Mouse (Mus musculus) embryonic facial prominence, embryonic 11.5 days (tissue): Measurements from ENCODE around the gene Dnmt3l. TPM values are rescaled to one million over a fixed set of nuclear protein-coding genes. Genes with fewer than 3 reads are reported as not detected.

Source experiments
- ATAC-seq: fragments of 200-750 bp; cut with Nextera tagmentation; replicated peaks from 2 replicates; pipeline ENCODE4 v1.8.0; 2017; ENCODE audit warnings: low read depth; ENCODE audit not compliant: insufficient number of reproducible peaks, low FRiP score, low TSS enrichment
- DNase-seq: peaks from one replicate; pipeline ENCODE4 v3.0.0-alpha.2; 2015; ENCODE audit warnings: low spot score
- H3K27ac ChIP-seq: fragments of 300-500 bp; sonication (generic); replicated peaks from 2 replicates; pipeline ENCODE4 v1.5.1; 2014; ENCODE audit warnings: mild to moderate bottlenecking, low read depth, low read length, control low read depth
- H3K27me3 ChIP-seq: fragments of 300-500 bp; sonication (generic); 2 replicates; pipeline ENCODE4 v1.6.1; 2014; ENCODE audit warnings: mild to moderate bottlenecking, low read length, moderate library complexity, mixed read lengths; ENCODE audit not compliant: control insufficient read depth, insufficient read depth
- H3K36me3 ChIP-seq: fragments of 300-500 bp; sonication (generic); replicated peaks from 2 replicates; pipeline ENCODE4 v1.6.1; 2014; ENCODE audit warnings: low read depth, mild to moderate bottlenecking, low read length, moderate library complexity, mixed read lengths; ENCODE audit not compliant: control insufficient read depth, insufficient read depth
- H3K4me1 ChIP-seq: fragments of 300-500 bp; sonication (generic); 2 replicates; pipeline ENCODE4 v1.6.1; 2014; ENCODE audit warnings: low read length, mixed read lengths; ENCODE audit not compliant: control insufficient read depth, insufficient read depth
- H3K4me2 ChIP-seq: fragments of 300-500 bp; sonication (generic); 2 replicates; pipeline ENCODE4 v1.6.1; 2014; ENCODE audit warnings: low read depth, mild to moderate bottlenecking, control low read depth, low read length, moderate library complexity
- H3K4me3 ChIP-seq: fragments of 300-500 bp; sonication (generic); 2 replicates; pipeline ENCODE4 v1.5.1; 2014; ENCODE audit warnings: low read depth, low read length, control low read depth
- H3K9ac ChIP-seq: fragments of 300-500 bp; sonication (generic); replicated peaks from 2 replicates; pipeline ENCODE4 v1.6.1; 2014; ENCODE audit warnings: mild to moderate bottlenecking, control low read depth, low read length
- H3K9me3 ChIP-seq: fragments of 300-500 bp; sonication (generic); replicated peaks from 2 replicates; pipeline ENCODE4 v1.6.1; 2016; ENCODE audit warnings: mild to moderate bottlenecking, low read length, inconsistent platforms, mixed read lengths; ENCODE audit not compliant: control insufficient read depth
- WGBS: fragments of 180-500 bp; shearing (Covaris S2); extraction: QIAGEN DNeasy Blood & Tissue Kit; methylation state at CpG from one replicate; pipeline ENCODE4 v1.1.7; 2014; 5-methylcytosine and 5-hydroxymethylcytosine counted together
- polyA plus RNA-seq: library from polyadenylated mRNA; unstranded; fragments of >200 nt; fragmentation: Nextera tagmentation; extraction: Ambion mirVana; gene quantifications from 2 replicates; pipeline ENCODE4 v1.2.1, GENCODE M21; 2014

Dnmt3l gene
- 0.20 TPM in 1 of 2 replicates, not detected in the other for polyA plus RNA-seq

GRCm38 (mm10) chr10:78041647-78042046 is at the start of gene Dnmt3l:
Gene Dnmt3l (plus strand): TSS chr10:78041947.
- 91% methylated on average over 5 of the region's 5 CpGs for WGBS
- H3K27ac ChIP-seq = no peak within 1 kb of the TSS
- no peak within 1 kb of the TSS for H3K4me2 ChIP-seq
- DNase-seq (no peak), ATAC-seq (no peak)
- H3K9ac ChIP-seq = no peak within 1 kb of the TSS
- H3K4me1 ChIP-seq = no peaks in the 10 kb centered on the region
- H3K27me3 ChIP-seq = no peaks in the 10 kb centered on the region
- H3K9me3 ChIP-seq = no peaks in the 10 kb centered on the region
- no peaks in the 10 kb centered on the region for H3K36me3 ChIP-seq
- no peak within 1 kb of the TSS for H3K4me3 ChIP-seq

DNA sequence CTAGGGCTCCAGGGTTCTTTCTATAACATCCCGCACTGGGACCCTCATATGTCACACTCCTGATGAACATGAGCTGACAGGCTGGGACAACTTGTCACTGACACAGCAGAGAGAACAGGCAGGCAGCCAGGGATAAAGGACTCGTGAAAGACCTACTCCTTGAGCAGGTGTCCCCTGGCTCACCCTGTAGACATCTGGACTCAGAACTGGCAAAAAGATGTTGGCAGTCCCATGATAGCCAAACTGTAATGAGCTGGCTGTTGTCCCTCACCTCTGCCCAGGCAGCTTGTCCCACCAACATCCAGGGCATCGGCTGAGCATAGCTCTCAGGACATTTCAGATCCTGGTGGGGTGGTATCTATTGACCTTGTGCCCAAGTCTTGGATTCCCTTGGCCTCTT is 46.1 kb upstream of the Dnmt3l start:
- WGBS = 91% methylated on average over 3 of the region's 3 CpGs
- no peak overlapping the region for H3K4me3 ChIP-seq
- H3K4me2 ChIP-seq = no peak overlapping the region
- H3K36me3 ChIP-seq = peaks cover 17% of the 10 kb centered on the region
- no peaks in the 10 kb centered on the region for H3K4me1 ChIP-seq
- no peaks in the 10 kb centered on the region for H3K27me3 ChIP-seq
- no peak overlapping the region for H3K9ac ChIP-seq
- DNase-seq (no peak), ATAC-seq (no peak)
- no peak overlapping the region for H3K27ac ChIP-seq
- no peaks in the 10 kb centered on the region for H3K9me3 ChIP-seq

GRCm38 (mm10) chr10:78000200-78000599 is 41.5 kb upstream of the Dnmt3l start:
- no peak overlapping the region for H3K4me3 ChIP-seq
- WGBS = 88% methylated on average over 5 of the region's 5 CpGs
- H3K9ac ChIP-seq = no peak overlapping the region
- ATAC-seq (no peak), DNase-seq (no peak)
- H3K36me3 ChIP-seq = peaks cover 11% of the 10 kb centered on the region
- no peak overlapping the region for H3K4me2 ChIP-seq
- H3K4me1 ChIP-seq = no peaks in the 10 kb centered on the region
- H3K9me3 ChIP-seq = no peaks in the 10 kb centered on the region
- no peaks in the 10 kb centered on the region for H3K27me3 ChIP-seq
- no peak overlapping the region for H3K27ac ChIP-seq

GRCm38 (mm10) chr10:78001796-78002195 is 40.0 kb upstream of the Dnmt3l start:
- 90% methylated on average over 11 of the region's 11 CpGs for WGBS
- DNase-seq (no peak), ATAC-seq (no peak)
- no peak overlapping the region for H3K27ac ChIP-seq
- H3K9ac ChIP-seq = no peak overlapping the region
- H3K9me3 ChIP-seq = no peaks in the 10 kb centered on the region
- no peak overlapping the region for H3K4me2 ChIP-seq
- peaks cover 11% of the 10 kb centered on the region for H3K36me3 ChIP-seq
- H3K27me3 ChIP-seq = no peaks in the 10 kb centered on the region
- H3K4me3 ChIP-seq = no peak overlapping the region
- H3K4me1 ChIP-seq = no peaks in the 10 kb centered on the region

- DNase-seq = no peak
- WGBS = 94% methylated on average over 2 of the region's 2 CpGs
- H3K4me2 ChIP-seq = no peak overlapping the region
- H3K9ac ChIP-seq = no peak overlapping the region
- no peaks in the 10 kb centered on the region for H3K9me3 ChIP-seq
- H3K4me3 ChIP-seq = no peak overlapping the region
- ATAC-seq = no peak
- no peak overlapping the region for H3K27ac ChIP-seq
- peaks cover 10% of the 10 kb centered on the region for H3K36me3 ChIP-seq
- no peaks in the 10 kb centered on the region for H3K4me1 ChIP-seq
- no peaks in the 10 kb centered on the region for H3K27me3 ChIP-seq
These were observed 39.4 kb upstream of the Dnmt3l start for GRCm38 (mm10) chr10:78002316-78002715.

GRCm38 (mm10) chr10:78004479-78005100 is 37.2 kb upstream of the Dnmt3l start:
- Histone ChIP-seq H3K36me3 (peaks cover 8% of the 10 kb centered on the region), H3K4me2 (no peak overlapping the region), H3K9me3 (no peaks in the 10 kb centered on the region), H3K27me3 (no peaks in the 10 kb centered on the region), H3K4me3 (no peak overlapping the region), H3K9ac (no peak overlapping the region), H3K4me1 (peaks cover 7% of the 10 kb centered on the region; the same call in 1 of the 2 replicates), H3K27ac (no peak overlapping the region)
- ATAC-seq (no peak), DNase-seq (no peak)
- 88% methylated on average over 3 of the region's 3 CpGs for WGBS

DNA sequence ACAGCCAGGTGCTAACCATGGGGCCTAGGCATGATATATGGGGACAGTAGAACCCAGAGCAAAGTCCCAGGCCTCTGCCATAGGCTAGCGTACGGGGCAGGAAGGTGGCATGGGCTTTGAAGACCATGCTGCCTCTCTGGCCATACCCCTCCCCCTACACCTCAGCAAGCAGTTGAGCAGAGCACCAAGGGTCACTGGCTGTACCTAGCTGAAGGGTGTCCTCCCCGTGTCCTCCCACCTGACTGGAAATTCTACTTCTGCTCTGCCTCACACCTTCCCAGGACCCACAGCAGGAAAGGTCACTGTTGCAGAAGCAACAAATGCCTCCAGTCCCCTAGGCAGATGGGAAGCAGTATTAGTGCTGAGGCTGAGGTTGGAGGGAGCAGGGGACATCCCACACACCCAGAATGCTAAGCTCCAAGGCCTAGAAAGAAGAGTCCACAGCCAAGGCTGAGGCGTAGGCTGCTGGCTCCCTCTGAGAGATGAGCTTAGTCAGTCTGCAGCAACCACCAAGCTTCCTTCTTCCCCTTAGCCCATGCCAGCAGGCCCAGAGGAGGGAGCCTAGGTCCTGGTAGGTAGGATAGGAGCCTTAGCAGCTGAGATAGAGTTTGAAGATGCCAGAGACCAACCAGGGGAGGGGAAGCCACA is 35.8 kb upstream of the Dnmt3l start:
- Histone ChIP-seq H3K27me3 (no peaks in the 10 kb centered on the region), H3K9ac (no peak overlapping the region), H3K4me2 (no peak overlapping the region), H3K36me3 (no peaks in the 10 kb centered on the region; the same call in 1 of the 2 replicates), H3K27ac (no peak overlapping the region), H3K4me3 (no peak overlapping the region), H3K9me3 (no peaks in the 10 kb centered on the region), H3K4me1 (peaks cover 7% of the 10 kb centered on the region; the same call in 1 of the 2 replicates)
- 97% methylated on average over 4 of the region's 4 CpGs for WGBS
- ATAC-seq (no peak), DNase-seq (no peak)

DNA sequence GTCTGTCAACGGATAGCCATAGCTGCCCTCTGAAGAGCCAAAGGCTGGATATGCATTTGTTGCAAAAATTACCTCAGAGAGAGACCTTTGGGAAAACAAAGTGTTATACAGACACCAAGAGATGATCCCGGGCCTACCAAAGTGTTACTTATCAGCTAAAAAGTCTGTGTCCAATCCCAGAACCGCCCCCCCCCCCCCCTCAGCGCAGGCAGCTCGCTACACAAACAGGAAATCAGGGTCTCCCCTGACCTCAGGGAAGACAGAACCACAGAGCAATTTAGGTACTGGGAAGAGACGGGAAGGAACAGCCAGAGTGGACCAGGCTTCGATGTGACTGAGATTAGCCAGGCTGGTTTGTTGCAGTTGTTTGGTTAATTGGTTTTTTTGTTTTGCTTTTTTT is 34.5 kb upstream of the Dnmt3l start:
- Histone ChIP-seq H3K36me3 (no peaks in the 10 kb centered on the region; the same call in 1 of the 2 replicates), H3K27ac (no peak overlapping the region), H3K4me2 (no peak overlapping the region), H3K4me3 (no peak overlapping the region), H3K4me1 (peaks cover 7% of the 10 kb centered on the region; the same call in 1 of the 2 replicates), H3K9me3 (no peaks in the 10 kb centered on the region), H3K27me3 (no peaks in the 10 kb centered on the region), H3K9ac (peak overlapping the region; percentile 32)
- ATAC-seq (no peak), DNase-seq (no peak)
- whole genome bisulfite sequencing = 37% methylated on average over 7 of the region's 7 CpGs
